Mouse (Mus musculus): ENCODE measurements around the gene Larp6. TPM values are rescaled to one million over a fixed set of nuclear protein-coding genes. Genes with fewer than 3 reads are reported as not detected.

Larp6 gene
- total RNA-seq (2014; rRNA removed) (33.4 and 38.2 TPM in 2 replicates), polyA plus RNA-seq (2015; fragmentation: Nextera tagmentation; extraction: Ambion mirVana) (23.8 and 26.0 TPM in 2 replicates)

DNA sequence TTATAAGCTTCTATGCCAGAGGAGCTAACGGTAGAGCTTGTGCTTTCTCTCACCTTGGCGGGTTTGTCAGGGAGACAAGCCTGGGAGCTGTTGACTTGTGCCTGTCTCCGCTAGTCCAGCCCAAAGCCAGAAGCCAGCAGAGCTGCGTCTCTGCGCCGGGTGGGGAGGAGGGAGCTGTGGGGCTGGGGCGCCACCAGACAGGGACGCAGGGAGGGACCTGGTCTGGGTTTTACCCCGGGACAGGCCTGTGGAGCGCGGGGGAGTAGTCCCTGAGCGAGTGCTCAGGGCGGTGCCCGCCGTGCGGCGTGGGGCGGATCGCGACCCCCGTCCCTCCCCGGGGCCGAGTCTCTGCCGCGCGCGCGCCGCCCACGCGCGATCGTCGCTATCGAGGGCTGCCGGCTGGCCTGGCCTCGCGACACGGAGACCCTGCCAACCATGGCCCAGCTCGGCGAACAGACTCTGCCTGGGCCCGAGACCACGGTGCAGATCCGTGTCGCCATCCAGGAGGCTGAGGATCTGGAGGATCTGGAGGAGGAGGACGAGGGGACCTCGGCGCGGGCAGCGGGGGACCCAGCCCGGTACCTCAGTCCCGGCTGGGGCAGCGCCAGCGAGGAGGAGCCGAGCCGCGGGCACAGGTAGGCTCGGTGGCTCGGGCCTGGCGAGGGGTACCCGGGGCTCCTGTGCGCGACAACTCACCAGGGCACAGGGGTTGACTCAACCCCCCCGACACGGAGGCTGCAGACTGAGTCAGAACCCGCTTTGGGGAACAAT lies at the start of gene Larp6:
Gene Larp6 (plus strand): TSS at position 219 of the 771 bp plus-strand sequence.
- 2% methylated on average over 64 of the region's 66 CpGs for WGBS
- no peak for TF ChIP-seq CTCF (IDR thresholded peaks at IDR 0.05; ENCODE audit: low read depth)
- ATAC-seq (peak; percentile 82), DNase-seq (ENCODE audit: low spot score) (peak; percentile 66)
- Histone ChIP-seq H3K4me3 (ENCODE audit: low read length) (peak within 1 kb of the TSS; percentile 56), H3K27me3 (ENCODE audit: insufficient read depth, low read length) (no peaks in the 10 kb centered on the region), H3K4me1 (ENCODE audit: insufficient read depth, low read length) (peaks cover 5% of the 10 kb centered on the region; the same call in 1 of the 2 replicates), H3K9ac (replicated peaks; ENCODE audit: low read length) (peak within 1 kb of the TSS; percentile 88), H3K9me3 (ENCODE audit: low read length) (no peaks in the 10 kb centered on the region), H3K27ac (peak within 1 kb of the TSS; percentile 82), H3K36me3 (ENCODE audit: insufficient read depth, low read length) (no peaks in the 10 kb centered on the region), H3K4me2 (ENCODE audit: low read depth, low read length) (peak within 1 kb of the TSS; percentile 82)

DNA sequence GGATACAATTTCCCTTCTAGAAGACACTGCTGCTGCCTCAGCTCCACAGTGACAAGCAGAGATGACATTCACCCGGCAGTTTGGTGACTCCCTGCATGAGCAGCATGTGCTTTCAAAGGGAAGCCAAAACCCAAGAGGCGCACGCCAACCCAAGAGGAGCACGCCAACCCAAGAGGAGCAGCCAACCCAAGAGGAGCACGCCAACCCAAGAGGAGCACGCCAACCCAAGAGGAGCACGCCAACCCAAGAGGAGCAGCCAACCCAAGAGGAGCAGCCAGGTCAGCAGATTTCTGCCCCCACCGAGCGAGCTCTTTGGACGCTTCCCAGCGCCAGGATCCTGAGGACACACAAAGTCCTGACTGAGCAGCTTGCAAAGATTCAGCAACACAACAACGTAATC lies 48.4 kb upstream of the Larp6 start:
- no peak overlapping the region for H3K4me2 ChIP-seq (ENCODE audit: low read depth, low read length)
- H3K36me3 ChIP-seq (ENCODE audit: insufficient read depth, low read length) = peaks cover 29% of the 10 kb centered on the region; the same call in 1 of the 2 replicates
- no peaks in the 10 kb centered on the region for H3K4me1 ChIP-seq (ENCODE audit: insufficient read depth, low read length)
- H3K4me3 ChIP-seq (ENCODE audit: low read length) = no peak overlapping the region
- H3K27me3 ChIP-seq (ENCODE audit: insufficient read depth, low read length) = no peaks in the 10 kb centered on the region
- 89% methylated on average over 12 of the region's 12 CpGs for WGBS
- ATAC-seq (no peak), DNase-seq (ENCODE audit: low spot score) (no peak)
- H3K9ac ChIP-seq (replicated peaks; ENCODE audit: low read length) = no peak overlapping the region
- TF ChIP-seq CTCF (IDR thresholded peaks at IDR 0.05; ENCODE audit: low read depth) = no peak
- no peak overlapping the region for H3K27ac ChIP-seq
- H3K9me3 ChIP-seq (ENCODE audit: low read length) = no peaks in the 10 kb centered on the region

- H3K4me2 ChIP-seq (ENCODE audit: low read depth, low read length) = no peak overlapping the region
- H3K27ac ChIP-seq = no peak overlapping the region
- no peaks in the 10 kb centered on the region for H3K9me3 ChIP-seq (ENCODE audit: low read length)
- H3K4me3 ChIP-seq (ENCODE audit: low read length) = no peak overlapping the region
- no peaks in the 10 kb centered on the region for H3K4me1 ChIP-seq (ENCODE audit: insufficient read depth, low read length)
- peaks cover 29% of the 10 kb centered on the region; the same call in 1 of the 2 replicates for H3K36me3 ChIP-seq (ENCODE audit: insufficient read depth, low read length)
- H3K9ac ChIP-seq (replicated peaks; ENCODE audit: low read length) = no peak overlapping the region
- DNase-seq (ENCODE audit: low spot score) = no peak
- WGBS = 81% methylated on average over 5 of the region's 5 CpGs
- no peaks in the 10 kb centered on the region for H3K27me3 ChIP-seq (ENCODE audit: insufficient read depth, low read length)
- no peak for TF ChIP-seq CTCF (IDR thresholded peaks at IDR 0.05; ENCODE audit: low read depth)
- no peak for ATAC-seq
Measured at GRCm38 (mm10) chr9:60664866-60665265, 47.9 kb upstream of the Larp6 start.

DNA sequence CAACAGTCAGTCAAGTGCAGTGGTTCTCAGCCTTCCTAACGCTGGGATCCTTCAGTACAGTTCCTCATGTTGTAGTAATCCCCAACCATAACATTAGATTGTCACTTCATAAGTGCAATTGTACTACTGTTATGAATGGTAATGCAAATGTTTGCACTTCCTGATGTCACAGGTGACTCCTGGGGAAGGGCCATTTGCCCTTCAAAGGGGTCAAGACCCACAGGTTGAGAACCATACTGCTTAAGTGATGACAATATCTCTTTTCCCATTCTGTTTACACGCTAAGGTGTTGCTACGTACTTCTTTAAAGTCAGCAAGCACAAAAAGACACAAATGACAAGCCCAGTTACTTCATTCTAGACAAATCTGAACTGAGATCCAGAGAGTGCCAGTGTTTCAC lies 47.3 kb upstream of the Larp6 start:
- no peak for TF ChIP-seq CTCF (IDR thresholded peaks at IDR 0.05; ENCODE audit: low read depth)
- Histone ChIP-seq H3K9ac (replicated peaks; ENCODE audit: low read length) (no peak overlapping the region), H3K27me3 (ENCODE audit: insufficient read depth, low read length) (no peaks in the 10 kb centered on the region), H3K27ac (no peak overlapping the region), H3K9me3 (ENCODE audit: low read length) (no peaks in the 10 kb centered on the region), H3K4me2 (ENCODE audit: low read depth, low read length) (no peak overlapping the region), H3K4me3 (ENCODE audit: low read length) (no peak overlapping the region), H3K4me1 (ENCODE audit: insufficient read depth, low read length) (no peaks in the 10 kb centered on the region), H3K36me3 (ENCODE audit: insufficient read depth, low read length) (peaks cover 29% of the 10 kb centered on the region; the same call in 1 of the 2 replicates)
- ATAC-seq (no peak), DNase-seq (ENCODE audit: low spot score) (no peak)
- WGBS = 97% methylated on average over 3 of the region's 3 CpGs

- H3K36me3 ChIP-seq (ENCODE audit: insufficient read depth, low read length) = peaks cover 29% of the 10 kb centered on the region; the same call in 1 of the 2 replicates
- DNase-seq (ENCODE audit: low spot score) = peak; percentile 1
- no peaks in the 10 kb centered on the region for H3K9me3 ChIP-seq (ENCODE audit: low read length)
- H3K4me1 ChIP-seq (ENCODE audit: insufficient read depth, low read length) = no peaks in the 10 kb centered on the region
- H3K4me3 ChIP-seq (ENCODE audit: low read length) = no peak overlapping the region
- WGBS = 51% methylated on average over 6 of the region's 6 CpGs
- no peak for TF ChIP-seq CTCF (IDR thresholded peaks at IDR 0.05; ENCODE audit: low read depth)
- no peak overlapping the region for H3K4me2 ChIP-seq (ENCODE audit: low read depth, low read length)
- no peak for ATAC-seq
- no peak overlapping the region for H3K9ac ChIP-seq (replicated peaks; ENCODE audit: low read length)
- H3K27ac ChIP-seq = no peak overlapping the region
- H3K27me3 ChIP-seq (ENCODE audit: insufficient read depth, low read length) = no peaks in the 10 kb centered on the region
Measured at GRCm38 (mm10) chr9:60668886-60669285, 43.9 kb upstream of the Larp6 start.

DNA sequence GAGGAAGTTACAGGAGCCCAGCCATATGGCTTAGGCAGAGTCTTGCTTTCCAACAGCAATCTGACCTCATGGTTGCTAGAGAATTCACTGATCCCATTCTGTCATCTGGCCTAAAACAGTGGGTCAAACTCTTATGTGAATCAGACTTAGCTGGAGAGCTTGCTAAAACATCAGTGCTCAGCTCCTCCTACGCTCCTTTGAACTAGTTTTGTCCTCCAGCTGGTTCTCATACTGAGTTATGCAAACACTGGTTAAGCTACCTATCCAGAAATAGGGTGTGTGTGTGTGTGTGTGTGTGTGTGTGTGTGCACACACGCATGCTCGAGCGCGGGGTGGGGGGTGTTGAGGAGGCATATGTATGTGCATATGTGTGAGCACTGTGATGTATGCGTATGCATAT lies 40.2 kb upstream of the Larp6 start:
- WGBS = 96% methylated on average over 6 of the region's 6 CpGs
- no peaks in the 10 kb centered on the region for H3K9me3 ChIP-seq (ENCODE audit: low read length)

DNA sequence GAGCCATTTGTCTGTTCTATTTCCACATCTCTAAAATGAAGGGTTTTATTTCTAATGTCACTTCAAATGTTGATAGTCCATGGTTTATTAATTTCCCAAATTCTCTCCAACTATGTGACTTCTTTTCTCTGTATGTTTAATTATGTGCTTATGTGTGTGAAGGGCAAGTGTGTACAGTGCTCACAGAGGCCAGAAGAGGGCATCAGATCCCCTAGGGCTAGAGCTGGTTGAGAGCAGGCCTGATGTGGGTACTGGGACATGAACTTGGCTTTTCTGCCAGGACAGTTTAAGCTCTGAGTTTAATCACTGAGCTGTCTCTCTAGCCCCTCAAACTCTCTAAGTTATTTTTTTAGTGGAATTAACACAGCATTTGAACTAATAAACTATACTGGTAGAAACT lies 38.0 kb upstream of the Larp6 start:
- no peak overlapping the region for H3K9ac ChIP-seq (replicated peaks; ENCODE audit: low read length)
- H3K4me1 ChIP-seq (ENCODE audit: insufficient read depth, low read length) = no peaks in the 10 kb centered on the region
- no peaks in the 10 kb centered on the region for H3K9me3 ChIP-seq (ENCODE audit: low read length)
- ATAC-seq (no peak), DNase-seq (ENCODE audit: low spot score) (peak; percentile 32)
- H3K27ac ChIP-seq = no peak overlapping the region
- H3K4me2 ChIP-seq (ENCODE audit: low read depth, low read length) = no peak overlapping the region
- no peak overlapping the region for H3K4me3 ChIP-seq (ENCODE audit: low read length)
- no peaks in the 10 kb centered on the region for H3K27me3 ChIP-seq (ENCODE audit: insufficient read depth, low read length)
- peaks cover 28% of the 10 kb centered on the region; the same call in 1 of the 2 replicates for H3K36me3 ChIP-seq (ENCODE audit: insufficient read depth, low read length)
- peak; percentile 48 for TF ChIP-seq CTCF (IDR thresholded peaks at IDR 0.05; ENCODE audit: low read depth)

More for the DNA sequence above, 40.2 kb upstream of the Larp6 start:
- TF ChIP-seq CTCF (IDR thresholded peaks at IDR 0.05; ENCODE audit: low read depth) = no peak
- no peak for DNase-seq (ENCODE audit: low spot score)
- no peaks in the 10 kb centered on the region for H3K4me1 ChIP-seq (ENCODE audit: insufficient read depth, low read length)
- no peak overlapping the region for H3K9ac ChIP-seq (replicated peaks; ENCODE audit: low read length)
- ATAC-seq = no peak
- H3K4me3 ChIP-seq (ENCODE audit: low read length) = no peak overlapping the region
- H3K4me2 ChIP-seq (ENCODE audit: low read depth, low read length) = no peak overlapping the region
- peaks cover 24% of the 10 kb centered on the region; the same call in 1 of the 2 replicates for H3K36me3 ChIP-seq (ENCODE audit: insufficient read depth, low read length)
- no peaks in the 10 kb centered on the region for H3K27me3 ChIP-seq (ENCODE audit: insufficient read depth, low read length)
- no peak overlapping the region for H3K27ac ChIP-seq
